Mouse (Mus musculus) heart, adult 2 months (tissue): ENCODE data around the gene Fam189a1.

ENCODE experiments used
- CTCF ChIP-seq: fragments of 200-600 bp; IDR thresholded peaks from 2 replicates; pipeline ENCODE4 v1.8.1; 2022; ENCODE audit warnings: antibody characterized with exemption, mild to moderate bottlenecking, moderate library complexity
- POLR2A ChIP-seq: fragments of 200-500 bp; IDR thresholded peaks from 2 replicates; pipeline ENCODE4 v1.6.1; 2011; ENCODE audit warnings: mild to moderate bottlenecking, low read depth, low read length, control low read depth; ENCODE audit not compliant: insufficient read depth

- no peak for TF ChIP-seq CTCF
- TF ChIP-seq POLR2A: no peak
These were observed 427.6 kb downstream of the Fam189a1 start for GRCm38 (mm10) chr7:64728816-64729215.
